In genomic region chr1:191258521-191258920, GRCm38 (mm10) we compare ENCODE assay signal across 20 mouse cellular contexts. TPM values are rescaled to one million over a fixed set of nuclear protein-coding genes. Genes with fewer than 3 reads are reported as not detected.
DNase-seq lines count a peak whose midpoint lies in the region; ATAC-seq and TF ChIP-seq lines count a peak whose summit lies in the region.
"Had no signal": no experiment of that assay in that cellular context is flagged by ENCODE, and none has a peak within 500 bp of the region (broad histone marks: within the 10 kb centered on the region; RNA-seq: fewer than 3 reads in every experiment).

No protein-coding gene starts in this region.

- H3K9ac ChIP-seq in heart, embryonic 12.5 days = no peak overlapping the region
- no peak overlapping the region for H3K9ac ChIP-seq in lung, embryonic 14.5 days
- H3K9ac ChIP-seq in lung, postnatal 0 days (replicated peaks; ENCODE audit: low read depth) = no peak overlapping the region
- H3K9ac ChIP-seq: forebrain, postnatal 0 days; midbrain, embryonic 15.5 days; neural tube, embryonic 15.5 days; stomach, embryonic 15.5 days had no signal

- no peaks in the 10 kb centered on the region for H3K9me3 ChIP-seq in heart, embryonic 12.5 days (replicated peaks)
- H3K9me3 ChIP-seq in heart, embryonic 10.5 days = no peaks in the 10 kb centered on the region
- no peaks in the 10 kb centered on the region for H3K9me3 ChIP-seq in lung, embryonic 14.5 days (ENCODE audit: low read depth, low read length)
- no peaks in the 10 kb centered on the region for H3K9me3 ChIP-seq in lung, postnatal 0 days (ENCODE audit: low read length)
- H3K9me3 ChIP-seq: forebrain, embryonic 10.5 days; midbrain, embryonic 15.5 days; neural tube, embryonic 15.5 days; stomach, embryonic 15.5 days had no signal

- H3K27me3 ChIP-seq in heart, embryonic 12.5 days (replicated peaks) = 0 out of 2 replicates have a peak, but pooled peaks cover 7% of the 10 kb centered on the region
- H3K27me3 ChIP-seq in heart, embryonic 10.5 days (ENCODE audit: insufficient read depth, poor library complexity, severe bottlenecking) = no peaks in the 10 kb centered on the region; the same call in 1 of the 2 replicates
- H3K27me3 ChIP-seq in lung, embryonic 14.5 days (ENCODE audit: insufficient read depth, low read length) = no peaks in the 10 kb centered on the region
- H3K27me3 ChIP-seq in lung, postnatal 0 days (replicated peaks; ENCODE audit: insufficient read depth, low read length) = no peaks in the 10 kb centered on the region
- no peaks in the 10 kb centered on the region for H3K27me3 ChIP-seq in myocyte (ENCODE audit: control insufficient read depth, insufficient read depth, insufficient read length)
- H3K27me3 ChIP-seq: midbrain, embryonic 15.5 days; neural tube, embryonic 15.5 days; Patski; stomach, embryonic 15.5 days had no signal

- no peak for DNase-seq in heart, embryonic 10.5 days (ENCODE audit: low spot score)
- DNase-seq in lung, embryonic 14.5 days = no peak
- DNase-seq in lung, postnatal 0 days (ENCODE audit: low spot score) = no peak
- no peak for DNase-seq in lung, postnatal 25 days (ENCODE audit: low spot score)
- DNase-seq: adrenal gland, postnatal 10 days; cerebellum, adult 11 months; cerebellum, postnatal 10 days; forebrain, postnatal 0 days; lung, adult 18-20 months; thymus, adult 18-20 months; thymus, postnatal 4 days had no signal

- WGBS in heart, embryonic 12.5 days = 44% methylated on average over 3 of the region's 3 CpGs
- 41% methylated on average over 3 of the region's 3 CpGs for WGBS in heart, embryonic 10.5 days
- WGBS in lung, embryonic 14.5 days = 43% methylated on average over 3 of the region's 3 CpGs
- 45% methylated on average over 3 of the region's 3 CpGs for WGBS in lung, postnatal 0 days

- H3ac ChIP-seq in myocyte (ENCODE audit: control insufficient read depth, insufficient read length) = no peak overlapping the region

- no peak for ATAC-seq in heart, embryonic 12.5 days (ENCODE audit: insufficient number of reproducible peaks, low FRiP score)
- no peak for ATAC-seq in lung, embryonic 14.5 days (ENCODE audit: insufficient read depth)
- no peak for ATAC-seq in lung, postnatal 0 days
- ATAC-seq: midbrain, embryonic 15.5 days; Patski had no signal

- H3K4me1 ChIP-seq in heart, embryonic 12.5 days (replicated peaks) = peaks cover 24% of the 10 kb centered on the region
- peaks cover 36% of the 10 kb centered on the region for H3K4me1 ChIP-seq in heart, embryonic 10.5 days
- peaks cover 16% of the 10 kb centered on the region; the same call in 1 of the 2 replicates for H3K4me1 ChIP-seq in lung, embryonic 14.5 days (ENCODE audit: insufficient read depth)
- H3K4me1 ChIP-seq in lung, postnatal 0 days (ENCODE audit: insufficient read depth, low read depth, low read length) = peaks cover 11% of the 10 kb centered on the region; the same call in 1 of the 2 replicates
- peaks cover 25% of the 10 kb centered on the region for H3K4me1 ChIP-seq in brown adipose tissue, adult 24 weeks (ENCODE audit: control insufficient read depth, insufficient read depth, insufficient read length, low read length)
- H3K4me1 ChIP-seq: midbrain, embryonic 15.5 days; neural tube, embryonic 15.5 days had no signal

- H3K36me3 ChIP-seq in heart, embryonic 12.5 days = no peaks in the 10 kb centered on the region
- no peaks in the 10 kb centered on the region for H3K36me3 ChIP-seq in heart, embryonic 10.5 days
- no peaks in the 10 kb centered on the region for H3K36me3 ChIP-seq in lung, embryonic 14.5 days (ENCODE audit: insufficient read depth)
- H3K36me3 ChIP-seq in lung, postnatal 0 days (ENCODE audit: insufficient read depth, low read length) = no peaks in the 10 kb centered on the region
- H3K36me3 ChIP-seq in myocyte (ENCODE audit: control insufficient read depth, insufficient read depth) = no peaks in the 10 kb centered on the region
- H3K36me3 ChIP-seq: forebrain, embryonic 10.5 days; midbrain, embryonic 15.5 days; neural tube, embryonic 15.5 days; stomach, embryonic 15.5 days had no signal

- H3K79me2 ChIP-seq in myocyte (ENCODE audit: control insufficient read depth, insufficient read depth) = no peaks in the 10 kb centered on the region

- TF ChIP-seq EP300 in lung, postnatal 0 days (IDR thresholded peaks at IDR 0.05) = no peak

- no peak overlapping the region for H3K27ac ChIP-seq in heart, embryonic 12.5 days (ENCODE audit: poor library complexity, severe bottlenecking)
- H3K27ac ChIP-seq in heart, embryonic 10.5 days = no peak overlapping the region
- peak overlapping the region; percentile 0; the same call in 1 of the 2 replicates for H3K27ac ChIP-seq in lung, embryonic 14.5 days (ENCODE audit: low read depth)
- H3K27ac ChIP-seq in lung, postnatal 0 days (ENCODE audit: low read length) = no peak overlapping the region
- peak overlapping the region; percentile 20; the same call in 1 of the 2 replicates for H3K27ac ChIP-seq in brown adipose tissue, adult 24 weeks (replicated peaks; ENCODE audit: low read depth, low read length)
- H3K27ac ChIP-seq: forebrain, embryonic 10.5 days; midbrain, embryonic 15.5 days; neural tube, embryonic 15.5 days; stomach, embryonic 15.5 days had no signal

- TF ChIP-seq POLR2A in myocyte (IDR thresholded peaks at IDR 0.05; ENCODE audit: insufficient read length, low read depth) = no peak

- H3K4me2 ChIP-seq in heart, embryonic 12.5 days = peak overlapping the region; percentile 6; the same call in 1 of the 2 replicates
- no peak overlapping the region for H3K4me2 ChIP-seq in lung, embryonic 14.5 days
- no peak overlapping the region for H3K4me2 ChIP-seq in lung, postnatal 0 days (replicated peaks; ENCODE audit: low read depth, low read length)
- peak overlapping the region; percentile 63 for H3K4me2 ChIP-seq in myocyte (ENCODE audit: low read depth)
- H3K4me2 ChIP-seq: liver, embryonic 11.5 days; midbrain, embryonic 15.5 days; neural tube, embryonic 15.5 days; stomach, embryonic 15.5 days had no signal

- TF ChIP-seq CTCF in lung, embryonic 14.5 days (IDR thresholded peaks at IDR 0.05; ENCODE audit: low read depth) = no peak
- TF ChIP-seq CTCF in lung, postnatal 0 days (IDR thresholded peaks at IDR 0.05) = no peak

- H3K4me3 ChIP-seq in heart, embryonic 12.5 days = no peak overlapping the region
- H3K4me3 ChIP-seq in heart, embryonic 10.5 days = no peak overlapping the region
- no peak overlapping the region for H3K4me3 ChIP-seq in lung, embryonic 14.5 days (ENCODE audit: low read depth, low read length)
- H3K4me3 ChIP-seq in lung, postnatal 0 days (ENCODE audit: low read depth, low read length) = no peak overlapping the region
- no peak overlapping the region for H3K4me3 ChIP-seq in brown adipose tissue, adult 24 weeks (ENCODE audit: insufficient read depth, low read depth, low read length)
- H3K4me3 ChIP-seq in myocyte = no peak overlapping the region
- H3K4me3 ChIP-seq: forebrain, embryonic 10.5 days; midbrain, embryonic 15.5 days; neural tube, embryonic 15.5 days; stomach, embryonic 15.5 days had no signal

TF ChIP-seq in myocyte, 11 proteins besides CTCF, POLR2A, EP300 and RAD21:
- no peak for TF ChIP-seq TCF3 (IDR thresholded peaks at IDR 0.05; ENCODE audit: insufficient read length, low read depth)
- TF ChIP-seq SRF (IDR thresholded peaks at IDR 0.05; ENCODE audit: control insufficient read depth, insufficient read length, low read depth) = no peak
- TF ChIP-seq MYOG (IDR thresholded peaks at IDR 0.05; ENCODE audit: control insufficient read depth in 1 of 3, insufficient read depth in 1 of 3, insufficient read length in 2 of 3, low read depth in 2 of 3) = no peak
- no peak for TF ChIP-seq TCF12 (IDR thresholded peaks at IDR 0.05; ENCODE audit: insufficient read depth, poor library complexity, severe bottlenecking)
- no peak for TF ChIP-seq MYOD1 (IDR thresholded peaks at IDR 0.05; ENCODE audit: control insufficient read depth in 1 of 3, insufficient read length in 2 of 3, low read depth in 2 of 3)
- TF ChIP-seq REST (IDR thresholded peaks at IDR 0.05; ENCODE audit: insufficient read depth, insufficient read length) = no peak
- TF ChIP-seq POLR2AphosphoS2 (IDR thresholded peaks at IDR 0.05; ENCODE audit: insufficient read length, low read depth) = no peak
- TF ChIP-seq USF1 (IDR thresholded peaks at IDR 0.05; ENCODE audit: low read depth) = no peak
- TF ChIP-seq E2F4 (IDR thresholded peaks at IDR 0.05; ENCODE audit: insufficient read depth) = no peak
- no peak for TF ChIP-seq CEBPB (IDR thresholded peaks at IDR 0.05; ENCODE audit: insufficient read depth, poor library complexity, severe bottlenecking)
TF ChIP-seq in myocyte: peak in this region for 0.

RNA-seq across cellular contexts. Expression of gene Atf3, which starts 40.7 kb away (rescaled TPM):
- 17.0 and 17.6 TPM in 2 replicates for polyA plus RNA-seq in heart, embryonic 12.5 days (2016; fragmentation: Nextera tagmentation; extraction: Ambion mirVana)
- polyA plus RNA-seq in heart, embryonic 10.5 days (2016; fragmentation: Nextera tagmentation; extraction: Ambion mirVana) = 8.0 and 13.5 TPM in 2 replicates
- 3.7 and 4.5 TPM in 2 replicates for polyA plus RNA-seq in lung, embryonic 14.5 days (2014; fragmentation: Nextera tagmentation; extraction: Ambion mirVana)
- polyA plus RNA-seq in lung, postnatal 0 days (2015; fragmentation: Nextera tagmentation; extraction: Ambion mirVana) = 8.2 and 8.3 TPM in 2 replicates
- 8.8 and 22.2 TPM in 2 replicates for polyA plus RNA-seq in brown adipose tissue, adult 24 weeks (2012; ENCODE audit: insufficient read depth, insufficient read length, missing spikeins)
- polyA plus RNA-seq in myocyte (2012; fragmentation: generic; extraction: Trizol) = 59.6 TPM

RNA-seq across cellular contexts. Expression of gene Nenf, which starts 59.5 kb away (rescaled TPM):
- 103 and 105 TPM in 2 replicates for polyA plus RNA-seq in heart, embryonic 12.5 days (2016; fragmentation: Nextera tagmentation; extraction: Ambion mirVana)
- 78.2 and 78.6 TPM in 2 replicates for polyA plus RNA-seq in heart, embryonic 10.5 days (2016; fragmentation: Nextera tagmentation; extraction: Ambion mirVana)
- 116 and 117 TPM in 2 replicates for polyA plus RNA-seq in lung, embryonic 14.5 days (2014; fragmentation: Nextera tagmentation; extraction: Ambion mirVana)
- 149 and 177 TPM in 2 replicates for polyA plus RNA-seq in lung, postnatal 0 days (2015; fragmentation: Nextera tagmentation; extraction: Ambion mirVana)
- polyA plus RNA-seq in brown adipose tissue, adult 24 weeks (2012; ENCODE audit: insufficient read depth, insufficient read length, missing spikeins) = 88.0 and 96.2 TPM in 2 replicates
- polyA plus RNA-seq in myocyte (2012; fragmentation: generic; extraction: Trizol) = 143 TPM

Comparison
In these comparisons a context has a peak if more than half of its experiments do, and no peak if none do; other contexts are left out.
1. H3K27ac ChIP-seq: peak in lung, embryonic 14.5 days (single experiment) and brown adipose tissue, adult 24 weeks (single experiment); none in heart, embryonic 12.5 days (single experiment), heart, embryonic 10.5 days (single experiment) and lung, postnatal 0 days (single experiment).
2. H3K4me2 ChIP-seq: peak in heart, embryonic 12.5 days (single experiment) and myocyte (single experiment); none in lung, embryonic 14.5 days (single experiment) and lung, postnatal 0 days (single experiment).